Mouse (Mus musculus) olfactory bulb, adult 2 months (tissue): ENCODE data around the gene Leng8. TPM values are rescaled to one million over a fixed set of nuclear protein-coding genes. Genes with fewer than 3 reads are reported as not detected.

Experiments
- H3K27ac ChIP-seq: fragments of 200-500 bp; 2 replicates; pipeline ENCODE4 v1.5.1; 2012; ENCODE audit warnings: low read depth, low read length; ENCODE audit not compliant: insufficient read depth
- H3K4me1 ChIP-seq: fragments of 200-500 bp; 2 replicates; pipeline ENCODE4 v1.6.1; 2012; ENCODE audit warnings: low read length; ENCODE audit not compliant: control insufficient read depth, insufficient read depth
- H3K4me3 ChIP-seq: fragments of 200-500 bp; 2 replicates; pipeline ENCODE4 v1.5.1; 2012; ENCODE audit warnings: mild to moderate bottlenecking, low read depth, low read length, moderate library complexity; ENCODE audit not compliant: insufficient read depth
- CTCF ChIP-seq: fragments of 200-500 bp; IDR thresholded peaks from 2 replicates; pipeline ENCODE4 v1.5.1; 2012; ENCODE audit warnings: low read depth, mild to moderate bottlenecking, low read length, moderate library complexity; ENCODE audit not compliant: insufficient read depth
- POLR2A ChIP-seq: fragments of 200-500 bp; IDR thresholded peaks from 2 replicates; pipeline ENCODE4 v1.6.1; 2012; ENCODE audit warnings: mild to moderate bottlenecking, low read depth, low read length, moderate library complexity; ENCODE audit not compliant: insufficient read depth
- WGBS: fragments of 180-500 bp; shearing (Covaris S2); methylation state at CpG from one replicate; pipeline ENCODE4 v1.1.7; 2018; 5-methylcytosine and 5-hydroxymethylcytosine counted together
- polyA plus RNA-seq: library from polyadenylated mRNA; stranded (reverse); fragments of >200 nt; gene quantifications from 2 replicates; pipeline ENCODE4 v1.2.4, GENCODE M21; 2012; ENCODE audit warnings: low replicate concordance; ENCODE audit not compliant: missing spikeins, insufficient read depth, insufficient read length

Leng8 gene
- polyA plus RNA-seq, 1 experiment, result 552 TPM

- Histone ChIP-seq H3K27ac (peak overlapping the region; percentile 77), H3K4me1 (peaks cover 9% of the 10 kb centered on the region), H3K4me3 (peak overlapping the region; percentile 87)
- TF ChIP-seq POLR2A (no peak), CTCF (no peak)
- under 1% methylated on average over 16 of the region's 16 CpGs for WGBS
Observed at GRCm38 (mm10) chr7:4136404-4136770, 452 bp upstream of the Leng8 start.

GRCm38 (mm10) chr7:4137746-4138145 lies 907 bp downstream of the Leng8 start:
- peaks cover 7% of the 10 kb centered on the region; the same call in 1 of the 2 replicates for H3K4me1 ChIP-seq

GRCm38 (mm10) chr7:4138181-4138580 lies 1.3 kb downstream of the Leng8 start:
- H3K27ac ChIP-seq, result no peak overlapping the region
- 37% methylated on average over 2 of the region's 2 CpGs for WGBS
- H3K4me1 ChIP-seq, result peaks cover 7% of the 10 kb centered on the region; the same call in 1 of the 2 replicates
- TF ChIP-seq CTCF (no peak), POLR2A (no peak)
- H3K4me3 ChIP-seq, result no peak overlapping the region

More at GRCm38 (mm10) chr7:4137746-4138145, 907 bp downstream of the Leng8 start:
- WGBS, result 46% methylated on average over 3 of the region's 3 CpGs
- Histone ChIP-seq H3K4me3 (peak overlapping the region; percentile 87), H3K27ac (peak overlapping the region; percentile 70)
- no peak for TF ChIP-seq CTCF
- TF ChIP-seq POLR2A, result no peak

- TF ChIP-seq CTCF, result no peak
- Histone ChIP-seq H3K27ac (no peak overlapping the region), H3K4me3 (no peak overlapping the region), H3K4me1 (peaks cover 7% of the 10 kb centered on the region; the same call in 1 of the 2 replicates)
- WGBS, result 86% methylated on average over 7 of the region's 7 CpGs
Observed at GRCm38 (mm10) chr7:4138671-4139070, 1.8 kb downstream of the Leng8 start.

- 83% methylated on average over 5 of the region's 5 CpGs for WGBS
- Histone ChIP-seq H3K4me1 (peaks cover 4% of the 10 kb centered on the region; the same call in 1 of the 2 replicates), H3K4me3 (no peak overlapping the region), H3K27ac (no peak overlapping the region)
- TF ChIP-seq POLR2A (no peak), CTCF (no peak)
Observed at GRCm38 (mm10) chr7:4139391-4139790, 2.6 kb downstream of the Leng8 start.

- 91% methylated on average over 6 of the region's 6 CpGs for WGBS
- Histone ChIP-seq H3K4me3 (no peak overlapping the region), H3K4me1 (peaks cover 4% of the 10 kb centered on the region; the same call in 1 of the 2 replicates), H3K27ac (no peak overlapping the region)
- TF ChIP-seq CTCF, result no peak
- no peak for TF ChIP-seq POLR2A
Observed at GRCm38 (mm10) chr7:4141648-4142325, 4.9 kb downstream of the Leng8 start.

GRCm38 (mm10) chr7:4142796-4143445 lies 6.1 kb downstream of the Leng8 start:
- Histone ChIP-seq H3K27ac (no peak overlapping the region), H3K4me3 (no peak overlapping the region), H3K4me1 (peaks cover 4% of the 10 kb centered on the region; the same call in 1 of the 2 replicates)
- TF ChIP-seq CTCF (no peak), POLR2A (no peak)
- 93% methylated on average over 10 of the region's 10 CpGs for WGBS

GRCm38 (mm10) chr7:4143506-4143905 lies 6.7 kb downstream of the Leng8 start:
- H3K4me1 ChIP-seq, result peaks cover 8% of the 10 kb centered on the region
- 94% methylated on average over 19 of the region's 19 CpGs for WGBS
- no peak for TF ChIP-seq POLR2A
- no peak for TF ChIP-seq CTCF
- no peak overlapping the region for H3K4me3 ChIP-seq
- H3K27ac ChIP-seq, result no peak overlapping the region

- Histone ChIP-seq H3K4me1 (peaks cover 7% of the 10 kb centered on the region), H3K4me3 (no peak overlapping the region), H3K27ac (no peak overlapping the region)
- WGBS, result 96% methylated on average over 13 of the region's 13 CpGs
- TF ChIP-seq POLR2A (no peak), CTCF (no peak)
Observed at GRCm38 (mm10) chr7:4144046-4144445, 7.2 kb downstream of the Leng8 start.
